Mouse (Mus musculus) lung, adult 2 months (tissue): ENCODE data around the gene Slc22a14.

Experiments
- CTCF ChIP-seq: fragments of 200-500 bp; IDR thresholded peaks from 2 replicates; pipeline ENCODE4 v1.5.1; 2011; ENCODE audit warnings: mild to moderate bottlenecking, low read length, control low read depth; ENCODE audit not compliant: insufficient read depth
- POLR2A ChIP-seq: fragments of 200-500 bp; IDR thresholded peaks from 2 replicates; pipeline ENCODE4 v1.6.1; 2011; ENCODE audit warnings: low read depth, mild to moderate bottlenecking, control low read depth, low read length, borderline replicate concordance; ENCODE audit errors: extremely low read depth

DNA sequence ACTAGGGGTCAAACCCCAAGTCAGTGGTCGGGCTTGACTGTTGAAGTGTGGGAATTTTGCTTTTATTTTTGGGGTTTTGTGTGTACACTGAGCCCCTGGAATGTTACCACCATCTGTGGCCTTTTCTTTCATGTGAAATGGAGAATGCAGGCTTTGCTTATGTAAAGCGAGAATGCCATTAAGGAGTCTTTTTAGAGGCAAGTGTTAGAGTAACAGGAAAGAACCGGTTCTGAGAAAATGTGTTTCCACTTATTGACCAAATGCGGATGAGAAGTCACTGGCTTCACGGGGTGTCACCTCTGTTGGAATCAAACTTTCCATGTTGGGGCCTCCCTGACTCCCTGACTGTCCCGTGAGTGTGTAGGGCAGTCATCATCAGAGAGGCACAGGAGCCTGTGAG lies 10.2 kb upstream of the Slc22a14 start:
- TF ChIP-seq CTCF (no peak), POLR2A (no peak)
